Mouse (Mus musculus) T-cell, adult 2 months (primary cell): Measurements from ENCODE around the gene Slc36a4.

Source experiments
- DNase-seq: peaks from one replicate; pipeline ENCODE4 v3.0.0; 2022; ENCODE audit warnings: low spot score

The Slc36a4 gene

DNA sequence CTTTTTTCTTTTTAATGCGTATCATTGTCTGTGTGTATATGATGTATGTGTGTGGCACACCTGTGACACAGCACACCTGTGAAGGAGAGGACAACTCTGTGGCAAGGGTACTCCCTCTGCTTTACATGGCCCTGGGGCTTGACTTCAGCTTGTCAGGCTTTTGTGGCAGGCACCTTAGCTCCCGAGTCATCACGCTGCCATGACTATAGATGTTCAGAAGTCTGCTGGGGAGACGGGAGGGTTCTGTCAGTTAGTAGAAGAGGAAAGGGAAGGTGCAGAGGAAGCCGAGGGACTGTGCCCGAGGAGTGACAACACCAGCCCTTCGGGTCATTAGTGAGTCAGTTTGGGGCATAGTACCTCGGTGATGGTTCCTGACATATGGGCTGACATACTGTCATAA, 13.0 kb downstream of the Slc36a4 start:
- no peak for DNase-seq

DNA sequence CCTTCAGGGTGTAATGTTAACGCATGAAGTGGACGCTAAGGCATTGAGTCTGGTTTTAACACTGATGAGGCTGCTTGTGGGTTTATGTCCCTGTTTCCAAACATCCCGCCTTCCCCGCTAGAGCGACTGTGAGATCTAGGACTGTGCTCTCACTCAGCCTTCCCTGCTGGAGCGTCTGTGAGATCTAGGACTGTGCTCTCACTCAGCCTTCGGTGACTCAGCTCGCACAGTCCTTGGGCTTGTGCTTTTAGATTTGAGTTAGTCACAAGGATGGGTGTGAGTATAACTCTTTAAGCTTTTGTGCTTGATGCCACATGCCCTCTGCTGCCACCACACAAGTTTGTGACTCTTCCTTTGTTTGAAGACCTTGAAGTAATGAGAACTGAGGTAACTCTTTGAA, 17.6 kb downstream of the Slc36a4 start:
- no peak for DNase-seq

DNA sequence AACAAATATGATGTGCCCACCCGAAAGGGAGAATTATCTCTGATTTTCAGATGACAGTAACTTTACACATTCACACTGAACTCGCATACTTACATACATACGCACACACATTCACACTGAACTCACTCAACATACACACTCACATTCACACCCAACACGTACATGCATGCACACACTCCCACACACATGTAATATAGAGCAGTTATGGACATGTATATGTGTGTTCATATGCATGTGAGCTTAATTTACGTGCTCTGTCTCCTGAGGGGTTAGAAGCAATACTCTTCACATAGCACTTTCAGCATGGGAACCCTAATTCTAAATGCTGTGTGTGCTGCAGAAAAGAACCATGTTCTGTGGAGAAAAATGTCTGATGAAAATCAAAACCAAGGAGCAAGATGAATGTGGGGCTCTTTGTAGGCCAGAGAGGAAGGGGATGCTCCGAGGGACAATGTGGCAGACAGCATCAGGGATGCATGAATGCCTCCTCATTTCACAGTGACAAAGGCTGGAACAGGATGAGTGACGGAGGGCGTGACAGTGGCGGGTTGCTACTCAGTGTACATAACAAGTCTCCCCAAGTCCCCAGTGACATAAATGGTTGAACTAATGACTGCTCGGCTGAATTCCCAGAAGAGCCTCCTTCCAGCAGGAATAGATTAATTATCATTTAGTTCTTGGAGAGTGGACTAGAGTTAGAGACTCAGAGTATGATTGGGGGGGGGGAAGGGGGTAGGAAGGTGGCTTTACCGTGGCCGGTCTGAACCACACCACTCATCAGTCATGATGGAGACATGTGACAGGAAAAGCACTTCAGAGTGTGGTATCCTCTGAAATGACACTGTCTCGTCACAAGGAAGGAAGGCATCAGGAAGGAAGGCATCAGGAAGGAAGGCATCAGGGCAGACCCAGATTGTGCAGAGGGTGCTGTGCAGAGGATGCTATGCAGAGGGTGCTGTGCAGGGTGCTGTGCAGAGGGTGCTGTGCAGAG, 22.5 kb downstream of the Slc36a4 start:
- DNase-seq, result no peak

DNA sequence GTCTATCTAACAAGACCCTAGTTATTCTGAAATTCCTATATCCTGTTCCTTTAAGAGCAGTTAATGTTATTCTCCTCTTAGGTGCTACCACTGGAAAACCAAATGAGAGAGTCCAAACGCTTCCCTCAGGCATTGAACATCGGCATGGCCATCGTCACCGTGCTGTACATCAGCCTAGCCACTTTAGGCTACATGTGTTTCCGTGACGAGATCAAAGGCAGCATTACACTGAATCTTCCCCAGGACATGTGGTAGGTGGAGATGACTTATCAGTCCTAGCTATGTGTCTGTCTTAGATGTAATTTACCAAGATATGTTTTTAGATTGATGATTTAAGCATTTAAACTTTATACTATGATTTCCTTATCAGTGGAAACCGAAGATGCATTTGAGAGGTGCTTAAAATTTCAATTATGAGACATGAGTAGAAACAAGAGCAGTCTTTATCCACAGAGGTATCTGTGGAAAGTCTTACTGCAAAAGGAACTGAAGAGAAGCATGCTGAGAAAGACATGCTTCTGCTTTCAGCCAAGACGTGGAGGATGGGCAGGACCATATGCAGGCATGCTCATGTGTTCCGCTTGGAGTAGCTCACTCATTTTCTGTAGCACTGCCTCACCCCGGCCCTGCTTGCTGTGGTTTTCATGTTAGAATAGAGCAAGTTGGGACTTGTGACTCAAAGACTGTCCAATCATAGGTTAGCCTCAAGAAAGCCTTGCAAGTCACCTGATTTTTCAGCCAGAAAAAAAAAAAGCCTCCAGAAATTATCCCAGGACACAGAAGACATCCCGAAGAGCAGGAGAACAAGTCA, 24.7 kb downstream of the Slc36a4 start:
- DNase-seq, result no peak

DNA sequence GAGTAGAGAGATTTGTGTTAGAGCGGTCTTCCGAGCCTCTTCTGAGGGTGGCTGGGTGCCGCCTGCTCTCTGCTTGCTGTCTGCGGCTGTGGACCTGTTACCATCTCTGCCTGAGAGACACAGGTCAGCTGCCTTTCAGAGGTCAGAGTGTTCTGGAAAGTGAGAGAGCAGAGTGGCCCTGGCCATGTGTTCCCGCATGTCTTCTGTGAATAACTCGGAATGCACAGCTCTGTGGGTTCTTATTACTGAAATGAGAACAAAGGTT, 25.3 kb downstream of the Slc36a4 start:
- no peak for DNase-seq

DNA sequence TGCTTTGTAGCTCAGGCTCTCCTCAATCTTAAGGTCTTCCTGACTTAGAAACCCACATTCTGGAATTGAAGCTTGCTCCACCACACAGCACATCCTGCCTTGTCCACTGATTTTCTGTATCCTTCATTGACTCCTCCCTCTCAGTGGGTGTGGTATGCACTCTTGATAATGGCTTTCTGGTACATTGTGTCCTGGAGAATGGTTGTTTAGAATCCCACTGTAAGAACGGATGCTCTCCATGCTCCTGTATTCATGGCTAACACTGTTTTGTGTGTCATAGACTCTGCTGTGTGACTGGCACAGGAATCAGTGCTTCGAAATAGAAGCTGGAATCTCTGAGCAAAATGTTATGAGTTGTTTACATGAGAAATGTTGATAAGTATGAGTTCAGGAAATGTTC, 28.0 kb downstream of the Slc36a4 start:
- no peak for DNase-seq

DNA sequence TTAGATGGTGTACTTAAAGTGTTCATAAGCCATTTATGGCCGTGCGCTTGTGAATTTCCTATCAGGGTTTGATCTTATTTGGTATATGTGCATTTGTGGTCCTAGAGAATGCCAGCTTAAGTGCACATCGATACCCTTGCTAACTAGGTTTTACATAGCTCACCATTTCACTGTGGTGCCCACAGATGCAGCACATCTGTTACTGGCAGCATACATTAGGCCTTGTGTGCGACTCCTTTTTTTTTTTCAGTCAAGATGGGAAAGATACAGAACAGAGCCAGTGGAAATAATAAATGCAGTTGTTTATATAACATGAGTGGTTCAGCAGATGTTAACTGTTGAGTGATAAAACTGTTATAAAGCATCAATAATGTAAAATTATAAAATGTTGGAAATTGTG, 31.9 kb downstream of the Slc36a4 start:
- DNase-seq, result no peak

DNA sequence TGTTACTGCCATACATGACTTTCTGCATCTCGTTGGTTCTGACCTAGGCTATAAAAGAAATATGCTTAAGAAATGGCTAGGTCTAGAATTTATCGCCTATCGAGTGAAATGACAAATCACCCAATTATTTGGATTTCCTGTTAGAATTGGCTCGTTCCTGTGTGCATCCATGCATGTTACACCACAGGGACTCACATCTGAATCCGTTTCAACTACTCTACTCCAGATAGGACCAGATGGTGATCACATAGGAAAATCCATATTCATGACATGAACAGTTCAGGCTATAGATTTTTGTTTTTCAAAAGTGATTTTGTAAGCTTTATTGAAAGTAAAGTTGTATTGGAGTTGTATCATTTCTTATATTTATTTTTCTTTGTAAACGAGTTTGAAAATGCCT, 32.4 kb downstream of the Slc36a4 start:
- DNase-seq, result no peak

DNA sequence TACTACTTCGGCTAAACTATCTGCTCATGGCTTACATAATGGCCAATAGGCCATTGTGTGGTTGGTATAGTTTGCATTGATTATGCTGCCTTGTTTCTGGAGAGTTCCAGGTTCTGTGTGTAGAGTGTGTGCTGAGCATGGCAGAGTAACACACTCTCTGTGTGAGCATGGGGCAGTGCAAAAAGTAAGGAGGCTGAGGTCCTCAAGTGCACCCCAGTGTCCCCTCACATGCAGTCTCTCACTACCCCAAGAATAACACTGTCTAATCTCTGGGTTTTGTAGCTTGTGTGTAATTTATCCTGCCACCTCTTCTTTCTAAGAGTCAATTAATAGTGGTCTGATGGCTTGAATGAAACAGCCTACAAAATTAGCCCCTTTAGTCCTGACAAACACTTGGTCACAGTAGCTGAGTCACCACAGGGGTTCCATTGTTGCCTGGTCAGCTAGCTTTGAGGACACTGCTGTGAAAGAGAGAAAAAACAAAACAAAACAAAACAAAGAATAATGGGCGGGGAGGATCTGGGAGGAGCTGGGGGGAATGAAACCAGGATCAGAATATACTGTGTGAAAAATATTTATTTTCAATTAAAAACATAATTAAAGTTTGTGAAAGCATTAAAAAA, 36.6 kb downstream of the Slc36a4 start:
- DNase-seq, result no peak

DNA sequence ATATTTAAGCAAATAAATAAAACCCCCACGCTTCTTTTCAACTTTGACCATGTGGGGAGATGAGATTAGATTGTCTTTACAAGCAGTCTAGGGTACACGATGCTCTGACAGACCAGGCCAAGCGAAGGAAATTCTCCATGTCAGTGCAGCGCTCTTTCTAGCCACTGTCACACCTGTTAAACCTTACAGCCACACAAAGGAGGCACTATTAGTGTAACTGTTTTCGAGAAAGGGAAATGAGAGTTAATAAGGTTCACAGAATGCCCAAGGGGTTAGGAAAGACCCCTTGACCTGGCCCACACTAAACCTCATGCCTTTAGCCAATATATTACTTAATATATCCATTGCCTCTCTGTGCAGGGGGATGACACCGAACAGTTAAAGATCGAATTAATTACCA, 37.1 kb downstream of the Slc36a4 start:
- no peak for DNase-seq

DNA sequence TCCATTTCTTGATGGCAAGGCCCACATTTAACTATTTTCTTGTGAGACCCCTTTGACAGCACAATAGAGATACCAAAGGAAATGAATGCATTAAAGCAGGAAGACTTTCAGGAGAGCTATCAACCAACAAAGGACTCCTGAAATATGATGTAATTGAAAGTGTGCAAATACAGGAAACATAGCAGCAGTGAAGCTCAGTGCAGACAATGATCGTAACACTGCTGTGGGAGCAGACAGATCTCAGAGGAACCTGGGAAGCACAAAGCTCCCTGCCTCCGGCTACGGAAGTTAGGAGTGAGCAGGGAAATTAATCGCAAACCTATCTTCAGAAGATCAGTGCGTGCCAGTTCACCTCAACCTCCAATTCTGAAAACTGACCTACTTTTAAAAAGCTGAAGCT, 38.8 kb downstream of the Slc36a4 start:
- no peak for DNase-seq

DNA sequence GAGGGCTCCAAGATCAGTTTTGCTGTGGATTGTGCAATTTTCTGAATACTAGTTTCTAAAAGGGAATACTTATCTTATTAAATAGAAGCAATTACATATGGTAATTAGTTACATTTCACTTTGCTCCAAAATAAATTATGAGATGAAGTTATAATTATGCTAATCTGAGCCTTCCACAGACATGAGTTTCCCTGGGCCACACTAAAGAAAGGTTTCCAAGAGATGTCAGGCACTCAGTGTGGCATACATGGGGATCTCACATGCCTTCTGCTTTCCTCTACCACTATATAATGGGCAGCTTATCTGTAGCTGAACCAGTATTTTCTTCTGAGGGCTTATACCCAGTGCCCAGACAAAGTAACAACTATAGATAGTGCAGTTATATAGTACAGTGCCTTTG, 49.8 kb downstream of the Slc36a4 start:
- no peak for DNase-seq

DNA sequence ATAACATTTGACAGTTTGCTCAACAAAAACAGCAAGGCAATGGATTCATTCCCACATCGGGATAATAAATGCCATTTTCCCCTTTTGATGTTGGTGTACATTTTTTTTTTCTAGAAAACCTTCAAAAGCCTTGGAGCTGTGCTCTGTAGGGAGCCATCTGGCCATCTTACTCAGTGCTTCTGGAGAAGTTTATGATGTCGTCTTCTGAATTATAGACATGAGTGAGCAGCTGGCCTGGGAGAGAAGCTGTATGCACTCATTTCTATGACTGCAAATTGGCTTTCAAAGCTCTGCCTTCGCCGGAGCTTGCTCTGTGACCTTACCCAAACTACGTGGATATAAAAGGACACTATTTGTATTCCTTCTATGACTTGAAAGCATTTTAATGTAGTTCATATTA, 56.8 kb downstream of the Slc36a4 start:
- no peak for DNase-seq

DNA sequence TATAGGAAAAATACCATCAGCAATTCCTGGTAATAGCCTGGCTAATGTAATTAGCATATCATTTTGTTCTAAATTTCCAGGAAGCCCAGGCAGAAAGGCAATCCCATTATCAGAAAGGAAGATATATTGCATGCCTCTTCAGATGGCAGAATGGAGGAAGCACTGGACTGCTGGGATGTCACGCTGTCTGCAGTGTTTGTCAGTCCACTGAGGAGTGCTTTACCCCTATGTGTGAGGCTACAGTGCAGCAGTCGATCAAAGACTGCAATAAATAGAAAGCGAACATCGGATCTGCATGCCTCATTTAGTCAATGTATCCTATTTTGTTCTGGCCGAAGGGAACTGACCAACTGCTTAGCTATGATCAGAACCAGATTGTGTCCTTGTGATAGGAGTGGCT, 57.3 kb downstream of the Slc36a4 start:
- DNase-seq, result no peak

DNA sequence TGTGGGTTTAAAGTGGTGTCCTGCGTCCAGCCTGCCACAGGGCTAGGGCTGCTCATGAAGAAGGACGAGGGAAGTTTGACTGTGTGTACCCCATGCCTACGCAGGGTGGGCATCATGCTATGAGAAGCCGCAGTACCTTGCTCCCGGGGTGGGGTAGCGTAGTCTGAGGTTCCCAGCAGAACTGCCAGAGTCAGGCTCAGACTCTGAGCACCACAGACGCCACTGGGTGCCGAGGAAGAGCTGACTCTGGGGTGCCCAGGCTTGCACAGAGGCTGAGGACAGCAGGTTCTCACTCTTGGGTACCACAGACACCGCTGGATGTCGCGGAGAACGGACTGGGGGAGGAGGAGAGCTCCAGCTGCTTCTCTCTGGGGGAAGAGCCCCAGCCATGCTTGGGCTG, 63.2 kb downstream of the Slc36a4 start:
- no peak for DNase-seq

DNA sequence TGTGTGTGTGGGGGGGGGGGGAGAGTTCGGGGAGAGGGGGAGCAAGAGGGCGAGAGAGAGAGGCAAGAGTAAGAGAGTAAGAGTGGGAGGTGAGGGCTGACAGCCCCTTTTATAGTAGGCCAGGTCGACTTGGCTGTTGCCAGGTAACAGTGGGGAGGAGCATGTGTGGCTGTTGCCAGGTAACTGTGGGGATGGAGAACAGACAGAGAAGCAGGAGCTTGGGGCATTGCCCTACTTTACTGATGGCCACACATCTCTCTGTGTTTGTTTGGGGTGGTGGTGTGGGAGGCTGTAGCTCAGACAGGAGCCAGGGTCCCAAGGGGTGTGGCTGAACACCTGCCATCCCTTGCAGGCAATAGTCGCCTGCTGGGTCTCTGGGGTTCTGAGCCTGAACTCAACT, 63.9 kb downstream of the Slc36a4 start:
- no peak for DNase-seq

DNA sequence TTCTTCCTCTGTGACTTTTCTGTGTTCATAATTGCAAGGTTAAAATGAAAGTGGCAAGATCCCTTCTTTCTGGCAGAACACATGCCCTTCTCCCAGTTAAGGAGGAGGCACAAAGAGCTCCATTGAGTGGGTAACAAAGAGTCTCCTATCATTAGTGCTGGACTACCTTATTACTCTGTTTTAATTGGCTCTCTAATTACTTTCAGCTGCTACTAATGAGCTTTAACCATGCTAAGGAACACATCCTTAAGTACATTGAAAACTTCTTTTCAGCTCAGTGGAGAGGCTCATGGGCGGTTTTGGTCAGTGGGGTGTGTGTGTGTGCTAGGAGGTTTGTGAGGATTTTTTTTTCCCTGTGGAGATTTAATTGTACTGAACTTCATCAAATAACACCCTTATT, 65.4 kb downstream of the Slc36a4 start:
- DNase-seq, result no peak

DNA sequence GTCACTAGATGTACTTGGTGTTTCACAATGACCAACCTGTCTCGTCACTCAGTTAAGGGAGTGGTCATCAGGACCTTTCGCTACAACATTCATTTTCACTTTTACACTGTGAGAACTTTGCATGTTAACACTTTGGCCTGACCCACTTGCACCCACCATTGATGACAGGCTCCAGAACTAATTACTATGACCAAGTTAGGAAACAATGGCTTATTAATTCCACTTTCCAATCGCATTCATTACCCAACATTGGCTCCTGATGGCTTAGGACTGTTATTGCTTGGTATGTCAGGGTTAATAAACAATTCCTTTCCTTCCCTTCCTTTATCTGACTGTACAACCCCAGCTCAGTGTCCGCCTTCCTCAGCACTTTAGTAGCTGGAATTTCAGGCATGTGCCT, 72.4 kb downstream of the Slc36a4 start:
- DNase-seq, result no peak

DNA sequence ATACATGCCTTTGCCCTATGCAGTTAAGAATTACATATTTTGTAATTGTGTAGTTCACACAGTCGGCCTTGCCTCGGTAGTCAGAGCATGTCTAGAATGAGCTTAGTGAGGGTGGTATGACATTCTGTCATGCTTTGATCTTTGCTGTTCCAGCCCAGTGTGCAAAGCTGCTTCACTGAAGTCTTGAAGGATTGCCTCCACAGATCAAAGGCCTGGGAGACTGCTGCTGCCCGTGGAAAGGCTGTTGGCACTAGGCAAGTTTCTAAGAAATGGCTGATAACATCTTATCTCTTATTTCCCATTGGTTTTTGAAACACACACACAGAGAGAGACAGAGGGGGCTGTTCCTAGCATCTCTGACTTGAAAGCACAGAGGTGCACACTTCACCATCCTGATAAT, 76.7 kb downstream of the Slc36a4 start:
- no peak for DNase-seq

DNA sequence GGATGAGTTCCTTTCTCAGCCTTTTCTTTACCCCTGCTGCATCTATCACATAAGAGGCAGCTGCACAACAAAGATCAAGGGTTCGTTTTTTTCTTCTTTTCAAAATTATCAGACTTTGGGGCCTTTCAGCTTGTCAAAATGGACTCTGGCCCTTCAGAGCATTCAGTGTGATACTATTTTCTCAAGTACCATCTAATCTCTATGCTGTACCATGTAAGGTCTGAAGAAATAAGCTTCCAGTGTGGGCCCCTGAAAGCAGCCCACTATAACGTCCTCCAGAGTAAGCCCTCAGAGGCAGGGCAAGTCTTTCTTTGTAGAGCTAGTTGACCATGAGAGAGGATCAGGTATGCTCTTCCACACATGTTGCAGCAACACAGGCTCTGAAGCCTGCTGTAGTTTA, 77.1 kb downstream of the Slc36a4 start:
- no peak for DNase-seq

DNA sequence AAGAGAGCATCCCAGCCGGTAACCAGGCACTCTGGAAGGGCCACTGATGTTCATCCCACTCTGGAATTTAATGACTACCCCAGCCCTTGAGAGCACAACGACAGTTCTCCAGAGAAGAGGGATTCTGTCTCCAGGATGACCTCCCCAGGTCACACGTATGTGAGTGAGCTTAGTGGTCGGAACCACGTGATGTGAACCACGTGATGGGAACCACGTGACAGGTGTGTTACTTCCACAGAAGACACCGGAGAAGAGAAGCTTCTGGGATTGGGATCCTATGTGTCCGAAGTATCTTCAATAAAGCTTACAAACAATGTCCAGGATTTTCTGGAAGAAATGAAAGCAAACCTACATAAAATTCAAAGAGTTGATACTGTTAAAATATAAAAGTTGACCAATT, 82.5 kb downstream of the Slc36a4 start:
- no peak for DNase-seq
